Mouse (Mus musculus) T-cell, adult 2 months (primary cell): ENCODE measurements around the gene Tbc1d13.
"Not testable (repeated sequence)": the region's sequence is repeated elsewhere in the genome, so short reads cannot be mapped to it uniquely, and the experiment has no call there.

Experiments used
- DNase-seq: peaks from one replicate; pipeline ENCODE4 v3.0.0; 2022; ENCODE audit warnings: low spot score

Tbc1d13 gene

GRCm38 (mm10) chr2:30178711-30179110 lies 45.2 kb downstream of the Tbc1d13 start:
- not testable (repeated sequence) for DNase-seq

GRCm38 (mm10) chr2:30182424-30182823 lies 48.9 kb downstream of the Tbc1d13 start:
- no peak for DNase-seq

- DNase-seq, result no peak
Measured at GRCm38 (mm10) chr2:30183721-30184120, 50.2 kb downstream of the Tbc1d13 start.

- DNase-seq, result no peak
Measured at GRCm38 (mm10) chr2:30185276-30185675, 51.7 kb downstream of the Tbc1d13 start.

- no peak for DNase-seq
Measured at GRCm38 (mm10) chr2:30185681-30186080, 52.1 kb downstream of the Tbc1d13 start.

GRCm38 (mm10) chr2:30191790-30192580 lies 58.4 kb downstream of the Tbc1d13 start:
- DNase-seq, result no peak

- no peak for DNase-seq
Measured at GRCm38 (mm10) chr2:30194656-30195055, 61.1 kb downstream of the Tbc1d13 start.

GRCm38 (mm10) chr2:30198021-30198420 lies 64.5 kb downstream of the Tbc1d13 start:
- DNase-seq, result no peak

GRCm38 (mm10) chr2:30199984-30200383 lies 66.4 kb downstream of the Tbc1d13 start:
- DNase-seq, result no peak

GRCm38 (mm10) chr2:30200388-30200925 lies 66.9 kb downstream of the Tbc1d13 start:
- DNase-seq, result no peak
